Mouse (Mus musculus): ENCODE results near the gene Tuba1c.

- no peak for TF ChIP-seq CTCF (IDR thresholded peaks at IDR 0.05; ENCODE audit: control insufficient read depth, insufficient read depth, insufficient read length)
- no peak for TF ChIP-seq MAX (IDR thresholded peaks at IDR 0.05)
- TF ChIP-seq MYOD1 (IDR thresholded peaks at IDR 0.05; ENCODE audit: control insufficient read depth, insufficient read length, low read depth): no peak
- no peak for TF ChIP-seq USF1 (IDR thresholded peaks at IDR 0.05; ENCODE audit: low read depth)
- no peak for TF ChIP-seq CEBPB (IDR thresholded peaks at IDR 0.05; ENCODE audit: low read depth)
- no peak for TF ChIP-seq MYOG (IDR thresholded peaks at IDR 0.05; ENCODE audit: control insufficient read depth, extremely low read depth, insufficient read length)
These were observed 54.3 kb downstream of the Tuba1c start for GRCm38 (mm10) chr15:99083867-99084557.

Measured in C2C12 (cell line).